Mouse (Mus musculus): Measurements from ENCODE around the gene Fes.

Gene Fes

GRCm38 (mm10) chr7:80413512-80414302 is 26.0 kb upstream of the Fes start:
- CTCF ChIA-PET = interaction anchor here in 1 of 4 experiments (1.6 kb wide), 1 partner anchor 36 kb away, joined by 3 read pairs; no protein-coding TSS in a partner anchor
- POLR2A ChIA-PET = interaction anchor here in 3 of 4 experiments (0.6 to 3.9 kb wide), 11 partner anchors 8 to 691 kb away, joined by 3 to 19 read pairs (median 4); partner anchors contain the start of genes Blm (in 1 of the 3) and Furin (in 1 of the 3)

- POLR2A ChIA-PET = interaction anchor here in 2 of 4 experiments (0.5 to 3.9 kb wide), 8 partner anchors 9 to 366 kb away, joined by 3 to 19 read pairs (median 3); partner anchors contain the start of gene Blm (in 1 of the 2)
- CTCF ChIA-PET = interaction anchor here in 1 of 4 experiments (0.5 kb wide), 1 partner anchor 23 kb away, joined by 6 read pairs; no protein-coding TSS in a partner anchor
Measured at GRCm38 (mm10) chr7:80412781-80413180, 25.0 kb upstream of the Fes start.

GRCm38 (mm10) chr7:80412279-80412678 is 24.5 kb upstream of the Fes start:
- ChIA-PET POLR2A (interaction anchor here in 1 of 4 experiments (0.5 to 3.9 kb wide), 3 partner anchors 10 to 40 kb away, joined by 3 to 19 read pairs (median 3); no protein-coding TSS in a partner anchor), CTCF (no interaction called here)

- CTCF ChIA-PET = interaction anchor here in 2 of 4 experiments (0.8 to 1.5 kb wide), 3 partner anchors 24 to 33 kb away, joined by 3 to 4 read pairs (median 3); no protein-coding TSS in a partner anchor
- POLR2A ChIA-PET = interaction anchor here in 1 of 4 experiments (1.6 kb wide), 1 partner anchor 8 kb away, joined by 6 read pairs; no protein-coding TSS in a partner anchor
Measured at GRCm38 (mm10) chr7:80410380-80410779, 22.6 kb upstream of the Fes start.

- POLR2A ChIA-PET = interaction anchor here in 2 of 4 experiments (0.5 to 5.3 kb wide), 6 partner anchors 11 to 97 kb away, joined by 3 to 27 read pairs (median 3); no protein-coding TSS in a partner anchor
- CTCF ChIA-PET = interaction anchor here in 2 of 4 experiments (0.5 to 1.0 kb wide), 2 partner anchors 17 to 379 kb away, joined by 3 read pairs; no protein-coding TSS in a partner anchor
Measured at GRCm38 (mm10) chr7:80407712-80408111, 20.0 kb upstream of the Fes start.

GRCm38 (mm10) chr7:80406186-80406585 is 18.4 kb upstream of the Fes start:
- ChIA-PET POLR2A (interaction anchor here in 2 of 4 experiments (0.6 to 5.3 kb wide), 2 partner anchors 12 to 23 kb away, joined by 3 to 27 read pairs; no protein-coding TSS in a partner anchor), CTCF (interaction anchor here in 1 of 4 experiments (0.6 kb wide), 1 partner anchor 357 kb away, joined by 3 read pairs; no protein-coding TSS in a partner anchor)

- CTCF ChIA-PET = interaction anchor here in 2 of 4 experiments (0.6 to 1.3 kb wide), 3 partner anchors 19 to 39 kb away, joined by 4 to 5 read pairs (median 4); no protein-coding TSS in a partner anchor
- POLR2A ChIA-PET = interaction anchor here in 3 of 4 experiments (0.6 to 5.3 kb wide), 8 partner anchors 9 to 187 kb away, joined by 3 to 27 read pairs (median 3); partner anchors contain the start of gene Blm (in 1 of the 3)
Measured at GRCm38 (mm10) chr7:80405188-80405695, 17.5 kb upstream of the Fes start, which contains the start of gene Furin. Gene Furin (minus strand): TSS chr7:80405436.

GRCm38 (mm10) chr7:80404101-80404894 is 16.6 kb upstream of the Fes start:
- CTCF ChIA-PET = interaction anchor here in 2 of 4 experiments (0.7 to 2.1 kb wide), 5 partner anchors 15 to 20 kb away, joined by 3 to 7 read pairs (median 4); no protein-coding TSS in a partner anchor

GRCm38 (mm10) chr7:80403551-80403950 is 15.8 kb upstream of the Fes start:
- ChIA-PET CTCF (interaction anchor here (0.6 to 2.1 kb wide), 10 partner anchors 16 to 223 kb away, joined by 3 to 8 read pairs (median 4); no protein-coding TSS in a partner anchor), POLR2A (interaction anchor here in 3 of 4 experiments (0.6 to 5.3 kb wide), 21 partner anchors 15 to 660 kb away, joined by 3 to 27 read pairs (median 3); partner anchors contain the start of genes Blm (in 1 of the 3), Cib1 (in 1 of the 3), Crtc3 (in 1 of the 3) and Gdpgp1 (in 1 of the 3))

More at GRCm38 (mm10) chr7:80404101-80404894, 16.6 kb upstream of the Fes start:
- POLR2A ChIA-PET = interaction anchor here in 3 of 4 experiments (0.8 to 5.3 kb wide), 12 partner anchors 10 to 274 kb away, joined by 3 to 27 read pairs (median 4); partner anchors contain the start of gene Blm (in 2 of the 3)

GRCm38 (mm10) chr7:80402651-80403321 is 15.0 kb upstream of the Fes start:
- ChIA-PET POLR2A (interaction anchor here in 3 of 4 experiments (0.6 to 5.3 kb wide), 17 partner anchors 14 to 661 kb away, joined by 3 to 27 read pairs (median 3); partner anchors contain the start of genes Blm (in 1 of the 3), Cib1 (in 1 of the 3), Crtc3 (in 1 of the 3) and Gdpgp1 (in 1 of the 3)), CTCF (interaction anchor here in 3 of 4 experiments (0.5 to 2.1 kb wide), 10 partner anchors 16 to 224 kb away, joined by 3 to 8 read pairs (median 4); no protein-coding TSS in a partner anchor)

- POLR2A ChIA-PET = interaction anchor here in 3 of 4 experiments (1.1 to 5.3 kb wide), 7 partner anchors 16 to 661 kb away, joined by 3 to 27 read pairs (median 3); partner anchors contain the start of gene Crtc3 (in 1 of the 3)
- CTCF ChIA-PET = interaction anchor here in 1 of 4 experiments (1.6 to 2.1 kb wide), 3 partner anchors 15 to 22 kb away, joined by 4 to 8 read pairs (median 7); no protein-coding TSS in a partner anchor
Measured at GRCm38 (mm10) chr7:80401860-80402641, 14.3 kb upstream of the Fes start.

GRCm38 (mm10) chr7:80401041-80401859 is 13.5 kb upstream of the Fes start:
- CTCF ChIA-PET = interaction anchor here in 2 of 4 experiments (0.5 to 0.9 kb wide), 2 partner anchors 23 to 1169 kb away, joined by 3 to 5 read pairs; no protein-coding TSS in a partner anchor
- POLR2A ChIA-PET = interaction anchor here in 3 of 4 experiments (0.9 to 1.7 kb wide), 11 partner anchors 9 to 78 kb away, joined by 3 to 7 read pairs (median 3); partner anchors contain the start of gene Fes (in 1 of the 3)

GRCm38 (mm10) chr7:80400571-80400970 is 12.8 kb upstream of the Fes start:
- ChIA-PET POLR2A (interaction anchor here in 3 of 4 experiments (0.9 to 1.7 kb wide), 11 partner anchors 9 to 77 kb away, joined by 3 to 7 read pairs (median 3); partner anchors contain the start of gene Fes (in 1 of the 3)), CTCF (interaction anchor here in 3 of 4 experiments (0.5 to 1.4 kb wide), 3 partner anchors 24 to 1169 kb away, joined by 3 to 5 read pairs (median 3); no protein-coding TSS in a partner anchor)

GRCm38 (mm10) chr7:80400099-80400498 is 12.4 kb upstream of the Fes start:
- ChIA-PET POLR2A (interaction anchor here in 3 of 4 experiments (0.9 to 1.7 kb wide), 11 partner anchors 10 to 155 kb away, joined by 3 to 7 read pairs (median 3); partner anchors contain the start of gene Fes (in 1 of the 3)), CTCF (interaction anchor here in 2 of 4 experiments (0.5 to 1.4 kb wide), 3 partner anchors 25 to 174 kb away, joined by 3 read pairs; no protein-coding TSS in a partner anchor)

Data from embryonic stem cell, embryonic (primary cell).